Mouse (Mus musculus) liver, embryonic 14.5 days (tissue): ENCODE measurements at regions not wholly inside any gene's neighbourhood (a gene's known extent, or its start where the extent isn't known, plus 50 kb on each side); places are given as distances from the start of the nearest gene placed in this dataset.

Source experiments
- CTCF ChIP-seq: IDR thresholded peaks from 2 replicates; pipeline ENCODE4 v1.5.1; 2016; ENCODE audit warnings: antibody characterized with exemption, low read depth, control low read depth
- EP300 ChIP-seq: IDR thresholded peaks from 2 replicates; pipeline ENCODE4 v1.6.1; 2016; ENCODE audit warnings: antibody characterized with exemption, low read depth

DNA sequence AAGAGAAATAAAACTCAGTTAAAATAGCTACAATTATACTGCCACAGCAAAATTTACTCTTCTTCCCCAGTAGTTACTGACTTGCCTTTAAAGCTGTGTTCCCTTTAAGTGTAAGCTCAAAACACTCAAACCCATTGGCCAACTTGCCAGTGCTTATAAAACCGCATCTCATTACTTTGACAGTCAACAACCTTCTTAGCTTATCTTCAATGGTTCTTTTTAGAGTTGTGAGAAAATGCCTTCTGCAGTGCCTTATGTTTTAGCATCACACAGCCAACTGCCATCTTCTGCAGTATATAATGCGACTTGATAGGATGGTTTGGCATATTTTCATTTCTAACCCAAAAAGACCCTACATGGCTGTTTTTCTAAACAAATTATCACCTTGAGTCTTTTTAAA, 382.5 kb downstream of the Osr1 start:
- TF ChIP-seq CTCF: no peak
- TF ChIP-seq EP300: no peak
